Mouse (Mus musculus): Measurements from ENCODE around the gene Acp7.

GRCm38 (mm10) chr7:28573236-28573635 lies 57.9 kb downstream of the Acp7 start:
- TF ChIP-seq FLI1 (IDR thresholded peaks at IDR 0.05; ENCODE audit: low read length) (no peak), GATA1 (IDR thresholded peaks at IDR 0.05; ENCODE audit: borderline replicate concordance, low read length) (no peak)

All from megakaryocyte, embryonic 14.5 days (primary cell).